Mouse (Mus musculus) liver, adult 10 weeks (tissue): ENCODE results near the gene Prrt3. TPM values are rescaled to one million over a fixed set of nuclear protein-coding genes. Genes with fewer than 3 reads are reported as not detected.

Experiments
- polyA plus RNA-seq: library from polyadenylated mRNA; stranded (reverse); fragments of 350-450 nt; fragmentation: Illumina TruSeq; extraction: RNeasy Lipid Tissue Mini Kit (QIAGEN cat#74804); gene quantifications from one replicate; pipeline ENCODE4 v1.2.3, GENCODE M21; 2014; ENCODE audit warnings: low read depth, low replicate concordance

The Prrt3 gene
- polyA plus RNA-seq: not detected

DNA sequence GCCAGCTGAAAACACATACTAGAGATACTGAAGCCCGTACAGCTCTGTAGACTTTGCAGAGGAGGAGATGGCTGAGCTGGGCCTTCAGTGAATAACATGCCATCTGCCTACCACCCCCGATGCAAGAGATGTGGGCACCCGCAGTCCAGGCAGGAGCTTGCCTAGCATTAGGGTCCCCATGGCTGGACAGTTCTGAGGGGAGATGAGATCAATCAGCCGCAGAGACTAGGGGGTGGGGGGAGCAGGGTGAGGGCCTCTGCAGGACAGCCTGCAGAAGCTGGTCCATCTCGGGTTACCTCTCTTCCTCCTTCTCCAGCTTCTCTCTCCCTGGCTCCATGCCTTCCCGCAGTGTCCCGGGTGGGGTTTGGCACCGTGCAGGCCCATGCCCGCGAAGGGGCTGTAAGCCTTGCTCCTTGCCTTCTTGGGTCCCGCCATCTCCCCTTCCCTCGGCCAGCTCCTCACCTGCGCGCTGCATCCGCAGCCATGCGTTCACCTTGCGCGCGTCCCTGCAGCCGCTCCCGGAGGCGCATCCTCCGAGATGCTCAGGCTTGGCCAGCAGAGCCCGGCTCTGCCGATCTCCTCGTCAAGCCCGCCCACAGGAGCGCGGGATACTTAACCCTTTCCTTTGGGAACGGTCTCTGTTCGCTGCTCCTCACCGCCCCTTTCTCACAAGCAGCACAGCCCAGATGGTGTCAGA lies at the start of gene Prrt3:
Gene Prrt3 (minus strand): TSS at position 544 of the 697 bp plus-strand sequence.

GRCm38 (mm10) chr6:113530932-113531839 lies 29.5 kb upstream of the Prrt3 start, which contains the start of the genes Emc3 and Fancd2:
Emc3 (minus strand) TSS chr6:113531652.
Fancd2 (plus strand) TSS chr6:113531682.

GRCm38 (mm10) chr6:113483100-113483615 lies 18.6 kb downstream of the Prrt3 start, which contains the start of gene Creld1:
Creld1 (plus strand) TSS chr6:113483297.

DNA sequence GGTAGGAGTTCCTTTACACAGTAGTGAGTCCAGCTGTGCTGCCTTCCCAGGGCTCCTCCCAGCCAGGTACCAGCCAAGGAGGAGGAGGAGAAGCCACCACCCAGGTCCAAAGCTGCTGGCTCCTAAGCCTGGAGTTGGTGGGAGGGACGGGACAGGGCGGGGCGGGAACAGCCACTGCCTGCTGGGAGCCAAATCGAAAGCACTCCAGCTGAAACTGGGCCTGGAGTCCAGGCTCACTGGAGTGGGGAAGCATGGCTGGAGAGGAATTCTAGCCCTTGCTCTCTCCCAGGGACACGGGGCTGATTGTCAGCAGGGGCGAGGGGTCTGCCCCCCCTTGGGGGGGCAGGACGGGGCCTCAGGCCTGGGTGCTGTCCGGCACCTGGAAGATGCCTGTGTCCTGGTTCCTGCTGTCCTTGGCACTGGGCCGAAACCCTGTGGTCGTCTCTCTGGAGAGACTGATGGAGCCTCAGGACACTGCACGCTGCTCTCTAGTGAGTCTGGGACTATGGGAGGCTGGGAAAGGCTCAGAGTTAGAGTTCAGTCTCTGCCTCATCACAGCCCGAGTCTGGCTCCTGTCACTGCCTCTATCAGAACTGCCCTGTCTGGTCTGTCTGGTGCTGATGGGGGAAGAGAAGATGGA lies 30.3 kb downstream of the Prrt3 start, which contains the start of gene Il17rc:
Gene Il17rc (plus strand): TSS at position 131 of the 640 bp plus-strand sequence.

DNA sequence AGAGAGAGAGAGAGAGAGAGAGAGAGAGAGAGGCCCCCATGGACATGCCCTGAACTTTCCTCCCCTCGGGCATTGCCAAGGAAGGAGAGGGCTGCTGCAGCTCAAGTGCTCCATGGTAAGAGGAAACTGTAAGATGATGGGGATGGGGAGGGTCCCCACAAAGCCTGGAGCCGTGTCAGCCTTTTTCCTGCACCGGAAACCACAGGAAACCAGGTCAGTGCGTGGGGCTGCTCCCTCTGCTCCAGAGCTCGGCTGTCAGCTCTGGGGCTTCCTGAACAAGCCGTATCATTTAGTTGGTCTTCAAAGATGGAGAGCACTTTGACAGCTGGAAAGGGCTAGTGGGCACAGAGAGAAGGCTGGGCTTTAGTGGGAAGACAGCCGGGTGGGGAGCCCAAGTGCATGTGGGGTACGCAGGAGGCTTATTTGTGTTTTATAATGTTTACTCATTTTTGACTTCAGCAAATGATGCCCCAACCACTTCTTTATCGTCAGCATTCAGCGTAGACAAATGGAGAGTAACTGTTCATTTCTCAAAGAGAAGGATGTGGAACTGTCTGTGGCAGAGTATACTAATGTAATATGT lies 43.7 kb downstream of the Prrt3 start, which contains the start of gene Il17re:
Gene Il17re (plus strand): TSS at position 533 of the 583 bp plus-strand sequence.

Other genes starting within 250 kb of the Prrt3 start
- not detected for gene Cpne9, start 219.6 kb downstream of the Prrt3 start, polyA plus RNA-seq
- gene Brpf1, start 194.8 kb downstream of the Prrt3 start, polyA plus RNA-seq: 1.6 TPM
- gene Ogg1, start 175.0 kb downstream of the Prrt3 start, polyA plus RNA-seq: 1.8 TPM
- 7.2 TPM for gene Camk1, start 157.9 kb downstream of the Prrt3 start, polyA plus RNA-seq
- 1.7 TPM for gene Tada3, start 124.0 kb downstream of the Prrt3 start, polyA plus RNA-seq
- gene Arpc4, start 123.8 kb downstream of the Prrt3 start, polyA plus RNA-seq: 50.2 TPM
- gene Ttll3, start 112.7 kb downstream of the Prrt3 start, polyA plus RNA-seq: 0.93 TPM
- gene Rpusd3, start 82.6 kb downstream of the Prrt3 start, polyA plus RNA-seq: 1.1 TPM
- gene Cidec, start 66.2 kb downstream of the Prrt3 start, polyA plus RNA-seq: not detected
- 15.9 TPM for gene Jagn1, start 59.4 kb downstream of the Prrt3 start, polyA plus RNA-seq
- gene Il17re, start 43.4 kb downstream of the Prrt3 start, polyA plus RNA-seq: 0.21 TPM
- 1.3 TPM for gene Il17rc, start 30.5 kb downstream of the Prrt3 start, polyA plus RNA-seq
- gene Creld1, start 18.6 kb downstream of the Prrt3 start, polyA plus RNA-seq: 5.1 TPM
- 52.6 TPM for gene Emc3, start 29.7 kb upstream of the Prrt3 start, polyA plus RNA-seq
- 0.13 TPM for gene Fancd2, start 29.8 kb upstream of the Prrt3 start, polyA plus RNA-seq
- gene Fancd2os, start 98.8 kb upstream of the Prrt3 start, polyA plus RNA-seq: not detected
- 31.4 TPM for gene Brk1, start 102.8 kb upstream of the Prrt3 start, polyA plus RNA-seq
- 9.2 TPM for gene Vhl, start 122.0 kb upstream of the Prrt3 start, polyA plus RNA-seq
- 9.0 TPM for gene Irak2, start 136.5 kb upstream of the Prrt3 start, polyA plus RNA-seq
- 10.6 TPM for gene Tatdn2, start 195.1 kb upstream of the Prrt3 start, polyA plus RNA-seq
- gene Ghrl, start 217.9 kb upstream of the Prrt3 start, polyA plus RNA-seq: not detected
- 19.7 TPM for gene Sec13, start 238.8 kb upstream of the Prrt3 start, polyA plus RNA-seq